Mouse (Mus musculus) CD4-positive, CD25-positive, alpha-beta regulatory T cell, adult 2 months (primary cell): ENCODE results near the gene Tecpr2.

Source experiments
- DNase-seq: peaks from one replicate; pipeline ENCODE4 v3.0.0-alpha.2; 2012; ENCODE audit warnings: low read depth, low spot score

Tecpr2 gene

DNA sequence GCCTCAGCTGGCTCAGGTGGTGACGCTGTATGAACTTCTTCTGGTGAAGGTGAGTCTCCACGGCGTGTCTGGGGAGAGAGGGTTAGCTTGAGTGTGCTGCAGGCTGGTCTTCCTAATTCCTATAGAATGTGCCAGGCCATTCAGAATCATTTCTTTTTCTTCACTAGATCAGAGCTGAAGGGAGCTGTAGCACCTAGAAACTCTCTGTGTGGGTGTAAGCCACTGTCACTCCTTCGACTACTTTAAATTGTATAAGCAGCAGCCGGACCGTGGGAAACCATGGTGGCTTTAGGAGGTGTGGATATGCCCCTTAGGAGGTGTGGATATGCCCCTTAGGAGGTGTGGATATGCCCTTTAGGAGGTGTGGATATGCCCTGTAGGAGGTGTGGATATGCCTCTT, 25.1 kb upstream of the Tecpr2 start:
- no peak for DNase-seq

DNA sequence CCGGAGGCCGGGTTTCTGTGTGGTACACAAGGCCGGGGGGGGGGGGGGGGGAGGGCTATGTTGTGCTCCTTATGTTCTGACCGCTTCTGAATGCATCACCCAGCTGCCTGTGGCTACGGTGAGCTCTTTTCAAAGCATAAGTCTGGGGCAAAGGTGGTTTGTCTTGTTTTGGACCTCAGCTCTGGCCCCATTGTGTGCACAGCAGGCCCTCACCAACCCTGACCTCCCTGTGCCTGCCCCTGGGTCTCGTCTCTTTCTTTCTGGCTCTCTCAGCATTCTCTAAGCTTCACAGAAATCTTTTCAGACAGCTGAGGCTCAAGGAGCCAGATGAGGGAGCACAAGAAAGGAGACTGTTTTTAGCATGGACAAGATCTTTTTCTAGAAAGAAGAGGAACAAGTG, 23.5 kb upstream of the Tecpr2 start:
- no peak for DNase-seq

DNA sequence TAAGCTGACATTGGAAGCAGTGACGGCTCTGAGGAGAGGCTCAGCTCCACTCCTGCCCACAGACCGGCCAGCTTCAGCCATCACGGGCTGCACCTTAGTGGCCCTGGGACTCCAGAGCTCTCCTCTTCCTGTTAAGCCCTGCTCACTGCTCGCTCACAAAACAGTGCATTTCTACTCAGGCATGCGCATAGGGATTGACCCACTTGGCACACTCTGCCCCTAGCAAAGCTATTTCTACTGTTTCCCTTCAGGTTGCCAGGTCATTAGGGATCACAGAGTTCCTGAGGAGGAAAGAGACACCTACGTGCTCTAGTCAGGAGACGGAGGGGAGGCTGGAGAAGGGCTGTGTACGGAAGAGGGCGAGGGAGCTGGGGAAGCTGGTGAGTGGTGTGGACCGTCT, 23.1 kb upstream of the Tecpr2 start:
- no peak for DNase-seq

DNA sequence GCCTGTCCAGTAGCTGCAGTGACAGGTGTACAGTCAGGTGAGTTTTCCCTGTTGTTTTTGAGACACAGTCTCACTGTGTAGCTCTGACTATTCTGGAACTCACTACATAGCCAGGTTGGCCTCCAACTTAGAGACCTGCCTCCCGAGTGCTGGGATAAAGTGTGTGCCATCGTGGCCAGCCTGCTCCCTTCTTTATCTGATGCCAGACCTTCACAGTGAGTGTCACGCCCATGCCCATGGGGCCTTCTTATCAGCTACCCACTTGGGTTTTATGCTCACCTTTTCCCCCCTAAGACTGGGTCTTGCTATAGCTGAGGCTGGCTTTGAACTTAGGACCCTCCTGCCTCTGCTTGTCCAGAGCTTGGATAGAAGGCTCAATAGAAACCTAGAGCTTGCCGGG, 19.0 kb upstream of the Tecpr2 start:
- no peak for DNase-seq

DNA sequence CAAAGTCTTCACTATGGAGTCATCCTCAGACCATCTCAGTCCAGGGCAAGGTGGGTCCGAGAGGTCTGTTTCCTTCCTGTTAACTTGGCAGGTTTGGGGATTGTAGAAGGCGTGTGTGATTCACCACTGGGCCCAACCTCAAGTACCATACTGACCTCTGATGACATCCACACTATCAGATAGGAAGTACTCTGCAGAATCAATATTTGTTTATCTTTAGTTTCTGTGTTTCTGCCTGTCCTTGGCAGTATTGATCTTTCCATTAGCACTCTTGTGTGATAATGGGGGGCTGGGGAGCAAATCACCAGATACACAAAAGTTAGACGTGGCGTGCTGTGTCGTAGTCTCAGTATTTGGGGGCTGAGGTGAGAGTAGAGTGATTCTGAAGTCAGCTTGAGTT, 17.8 kb upstream of the Tecpr2 start:
- no peak for DNase-seq

DNA sequence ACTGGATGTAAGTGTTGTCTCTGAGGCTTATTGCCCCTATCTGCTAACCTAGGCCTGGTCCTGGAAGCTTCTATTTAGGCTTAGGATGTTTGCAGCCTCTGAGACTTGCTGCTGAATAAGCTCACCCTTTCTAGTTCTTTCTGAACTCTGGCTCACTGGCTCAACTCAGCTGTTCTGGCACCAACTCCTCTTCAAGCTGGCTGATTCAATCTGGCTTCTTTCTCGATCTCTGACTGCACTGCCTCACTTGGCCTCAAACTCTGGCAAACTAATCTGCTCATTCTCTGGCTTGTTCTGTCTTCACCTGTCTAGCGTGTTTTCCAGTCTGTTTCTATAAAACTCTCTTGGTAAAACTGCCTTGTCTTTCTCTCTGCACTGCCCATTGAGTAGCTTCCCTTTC, 13.7 kb upstream of the Tecpr2 start:
- no peak for DNase-seq

DNA sequence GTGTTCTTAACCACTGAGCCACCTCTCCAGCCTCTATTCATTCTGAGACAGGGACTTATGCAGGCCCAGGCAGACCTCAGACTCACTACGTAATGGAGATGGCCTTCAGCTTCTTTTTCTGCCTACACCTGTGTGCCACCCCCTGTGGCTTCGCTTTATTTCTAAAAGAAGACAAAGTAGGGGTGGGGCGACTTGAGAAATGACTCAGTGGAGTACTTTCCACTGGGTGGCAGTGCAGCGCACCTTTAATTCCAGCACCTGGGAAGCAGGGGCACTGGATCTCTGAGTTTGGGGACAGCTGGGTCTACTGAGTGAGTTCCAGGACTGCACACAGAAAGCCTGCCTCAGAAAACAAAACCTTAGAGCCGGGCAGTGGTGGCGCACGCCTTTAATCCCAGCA, 6.8 kb upstream of the Tecpr2 start:
- peak; percentile 9 for DNase-seq

DNA sequence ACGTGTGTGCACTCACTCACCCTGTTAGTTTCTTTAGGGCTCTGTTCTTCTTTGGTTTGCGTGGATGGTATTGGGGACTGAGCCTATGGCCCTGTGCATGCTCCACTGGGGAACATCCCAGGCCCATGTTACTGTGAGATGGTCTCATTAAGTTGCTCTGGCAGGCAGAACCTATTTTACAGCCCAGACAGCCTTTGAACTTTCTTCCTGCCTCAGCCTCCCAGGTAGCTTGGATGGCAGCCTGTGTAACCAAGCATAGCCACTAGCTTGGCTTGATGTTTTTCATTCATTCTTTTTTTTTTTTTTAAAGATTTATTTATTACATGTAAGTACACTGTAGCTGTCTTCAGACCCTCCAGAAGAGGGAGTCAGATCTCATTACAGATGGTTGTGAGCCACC, 3.8 kb upstream of the Tecpr2 start:
- DNase-seq: no peak

DNA sequence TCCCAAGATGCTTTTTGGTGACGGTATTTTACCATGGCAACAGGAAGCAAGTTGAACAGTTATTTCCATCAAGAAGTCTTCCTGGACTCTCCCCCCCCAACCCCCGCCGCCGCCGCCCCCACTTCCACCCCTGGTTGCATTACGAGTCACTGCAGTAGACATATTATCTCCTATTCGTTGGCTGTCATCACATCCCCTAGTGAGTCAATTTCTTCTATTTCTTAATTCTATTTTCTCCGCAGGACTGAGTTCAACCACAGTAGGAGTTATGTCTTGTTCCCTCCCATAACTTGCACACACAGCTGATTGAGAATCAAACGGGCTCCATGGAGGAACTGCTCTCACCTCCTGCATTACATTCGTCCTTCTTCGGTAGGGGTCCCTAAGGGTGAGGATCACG, 958 bp upstream of the Tecpr2 start:
- peak; percentile 26 for DNase-seq

DNA sequence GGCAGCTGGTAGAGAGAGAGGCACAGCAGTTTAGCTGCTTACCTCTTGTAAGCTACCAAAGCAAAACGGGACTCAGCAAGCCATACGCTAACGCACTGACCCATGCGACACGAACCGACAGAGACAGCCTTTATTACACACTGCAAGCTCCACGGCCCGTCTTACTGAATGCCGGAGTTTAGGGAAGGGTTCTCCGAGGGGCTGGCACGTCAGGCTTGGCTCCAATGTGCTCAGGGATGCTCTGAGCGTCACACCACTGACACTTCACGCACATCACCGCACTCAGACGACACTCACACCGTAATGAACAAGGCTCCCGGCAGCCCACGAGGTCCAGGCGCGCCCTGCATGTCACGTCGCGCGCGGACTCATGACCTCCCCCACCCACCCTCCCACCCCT, 458 bp upstream of the Tecpr2 start:
- no peak for DNase-seq

DNA sequence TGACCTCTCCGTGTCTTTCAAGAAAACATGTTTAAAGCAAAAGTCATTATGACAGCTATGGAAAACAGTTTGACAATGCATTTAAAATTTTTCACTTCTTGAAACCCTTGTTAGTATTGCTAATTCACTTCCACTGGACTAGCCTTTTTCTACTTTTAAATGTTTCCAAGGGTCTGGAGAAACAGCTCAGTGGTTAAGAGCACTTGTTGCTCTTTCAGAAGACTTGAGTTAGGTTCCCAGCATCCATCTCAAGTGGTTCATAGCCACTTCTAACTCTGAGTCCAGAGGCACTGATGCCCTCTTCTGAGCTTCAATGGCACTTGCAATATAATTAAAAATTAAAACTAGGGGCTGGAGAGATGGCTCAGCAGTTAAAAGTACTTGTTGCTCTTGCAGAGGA, 2.8 kb downstream of the Tecpr2 start:
- no peak for DNase-seq

DNA sequence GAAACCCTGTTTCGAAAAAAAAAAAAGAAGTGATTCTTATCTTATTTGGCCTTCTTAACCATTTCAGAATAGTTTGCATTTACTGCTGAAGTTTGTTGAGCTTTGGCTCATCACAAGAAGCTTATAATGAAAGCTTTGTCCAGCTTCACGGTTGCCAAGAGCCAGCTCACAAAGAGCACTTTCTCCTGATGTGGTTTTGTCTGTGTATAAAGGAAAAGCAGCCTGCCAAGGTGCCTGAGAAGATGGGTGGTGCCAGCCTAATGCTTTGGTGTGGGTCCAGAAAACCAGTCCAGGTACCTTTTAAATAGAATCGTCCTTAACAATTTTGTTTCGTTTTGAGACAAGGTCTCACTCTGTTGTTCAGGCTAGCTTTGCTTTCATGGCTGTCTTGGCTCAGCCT, 13.0 kb downstream of the Tecpr2 start:
- DNase-seq: no peak

DNA sequence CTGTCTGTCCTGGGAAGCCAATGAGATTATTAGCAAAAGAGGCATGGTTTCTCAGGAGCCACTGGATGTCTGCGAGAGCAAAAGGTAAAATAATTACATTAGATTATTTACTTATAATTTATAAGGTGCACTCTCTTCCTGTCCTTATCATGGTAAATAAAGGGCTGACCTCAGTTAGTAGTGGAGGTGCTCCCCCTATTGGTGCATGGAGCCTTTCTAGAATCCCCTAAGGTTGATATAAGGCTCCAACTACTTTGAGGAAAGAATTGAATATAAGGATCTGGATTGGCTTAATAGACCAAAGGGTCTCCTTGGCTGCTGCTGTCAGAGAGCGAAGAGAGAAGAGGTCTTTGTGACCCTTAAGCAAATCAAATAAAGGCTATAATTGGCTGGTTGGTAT, 14.5 kb downstream of the Tecpr2 start:
- DNase-seq: peak; percentile 49

DNA sequence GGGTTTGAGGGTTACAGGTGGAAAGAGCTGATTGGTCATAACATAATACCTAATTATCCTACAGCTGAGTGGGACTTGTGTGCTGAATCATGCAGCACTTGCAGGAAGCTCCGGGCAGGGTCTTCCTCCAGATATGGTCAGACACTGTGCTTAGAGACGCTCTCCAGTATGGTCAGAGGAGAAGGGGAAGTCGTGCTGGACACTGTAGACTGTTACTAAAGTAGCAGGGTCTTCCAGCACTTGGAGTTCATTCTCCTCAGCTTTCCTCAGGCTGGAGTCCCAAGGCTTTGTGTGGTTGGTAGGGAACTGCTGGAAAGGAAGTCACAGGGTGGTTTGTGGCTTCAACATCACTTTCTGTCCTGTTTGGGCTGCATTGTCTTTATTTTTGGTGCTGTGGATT, 18.8 kb downstream of the Tecpr2 start:
- no peak for DNase-seq

DNA sequence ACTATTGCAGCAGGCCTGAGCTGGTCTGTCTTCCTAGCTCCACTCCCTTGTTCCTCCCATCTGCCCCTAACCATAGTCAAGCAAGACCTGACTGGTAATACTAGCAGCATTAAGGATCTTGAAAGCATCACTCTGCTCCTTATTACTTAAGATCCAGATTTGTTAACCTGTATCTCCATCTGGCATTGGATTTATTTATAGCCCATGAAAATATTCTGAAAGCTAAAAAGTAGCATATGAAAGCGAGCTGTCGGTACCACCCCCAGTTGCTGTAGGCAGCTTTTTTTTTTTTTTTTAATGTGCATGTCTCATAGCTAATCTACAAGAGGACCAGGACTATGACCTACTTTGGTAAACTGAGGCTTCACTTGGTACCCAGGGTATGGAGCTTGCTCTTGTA, 20.9 kb downstream of the Tecpr2 start:
- no peak for DNase-seq

DNA sequence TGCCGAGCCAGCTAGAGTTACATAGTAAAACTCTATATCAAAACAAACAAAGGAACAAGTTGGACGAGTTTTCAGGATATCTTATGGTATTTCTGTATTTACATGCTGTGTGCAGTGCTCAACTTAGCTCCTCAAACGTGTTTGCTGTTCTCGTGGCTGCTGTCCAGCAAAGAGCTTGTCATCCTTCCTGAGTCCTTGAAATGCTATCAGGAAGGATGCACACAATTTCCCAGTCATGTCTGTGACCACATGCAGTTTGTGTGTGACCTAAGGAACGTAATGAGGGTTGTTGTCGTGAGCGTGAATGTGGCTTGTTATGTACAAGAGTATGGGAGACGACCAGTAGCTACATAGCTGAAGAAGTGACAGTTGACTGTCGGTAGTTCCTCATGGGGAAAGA, 26.7 kb downstream of the Tecpr2 start:
- DNase-seq: no peak

DNA sequence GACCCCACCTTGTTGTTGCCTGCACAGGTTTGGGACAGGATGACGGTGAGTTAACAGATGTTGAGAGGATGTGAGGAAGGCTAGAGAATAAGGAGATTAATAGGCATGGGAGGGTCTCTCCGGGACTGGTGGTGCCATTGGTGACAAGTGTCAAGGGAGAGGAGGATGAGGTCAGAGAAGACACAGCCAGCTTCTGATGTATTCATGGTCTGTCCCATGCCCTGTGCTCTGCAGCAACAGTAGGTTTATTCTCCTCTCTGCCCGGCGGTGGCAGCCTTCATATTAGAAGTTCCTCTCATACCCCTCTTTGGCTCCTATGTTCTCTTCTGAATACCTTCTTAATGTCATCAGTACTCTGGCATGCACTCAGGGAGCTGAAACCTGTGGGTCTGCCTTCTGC, 31.2 kb downstream of the Tecpr2 start:
- DNase-seq: no peak

DNA sequence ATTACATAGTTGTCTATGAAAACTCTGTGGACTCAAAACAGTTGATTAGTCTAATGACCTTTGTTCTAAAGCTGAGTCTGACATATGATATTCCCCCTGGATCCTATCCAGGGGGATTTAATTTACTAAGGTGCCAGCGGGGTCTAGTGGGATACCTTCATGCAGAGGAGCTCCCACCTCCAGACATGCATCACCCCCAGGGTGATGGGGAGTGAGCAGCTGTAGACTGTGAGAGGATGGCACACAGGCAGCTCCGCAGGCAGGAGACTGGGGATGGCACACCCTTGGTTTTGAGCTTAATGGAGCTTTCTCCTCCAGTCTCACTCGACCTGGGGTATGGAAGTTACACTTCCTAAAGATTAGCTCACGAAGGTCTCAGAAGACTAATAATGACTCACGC, 32.5 kb downstream of the Tecpr2 start:
- DNase-seq: no peak

DNA sequence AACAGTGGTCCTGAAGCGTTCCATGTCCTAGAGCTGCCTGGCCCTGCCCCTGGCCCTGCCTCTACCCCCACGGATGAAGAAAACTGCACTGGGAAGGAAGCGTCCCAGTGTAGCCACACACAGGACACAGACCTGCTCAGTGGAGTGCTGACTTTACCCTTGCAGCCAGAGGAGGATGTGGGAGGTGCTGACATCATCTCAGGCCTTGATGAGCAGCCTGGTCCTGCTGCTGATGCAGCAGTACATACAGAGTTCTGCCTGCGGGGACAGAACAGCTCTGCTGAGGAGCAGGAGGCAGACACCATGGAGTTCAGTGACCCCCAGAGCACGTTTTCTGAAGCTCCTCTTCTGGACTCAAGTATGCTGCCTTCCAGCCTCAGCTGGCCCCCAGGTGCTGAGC, 43.8 kb downstream of the Tecpr2 start:
- peak; percentile 23 for DNase-seq

DNA sequence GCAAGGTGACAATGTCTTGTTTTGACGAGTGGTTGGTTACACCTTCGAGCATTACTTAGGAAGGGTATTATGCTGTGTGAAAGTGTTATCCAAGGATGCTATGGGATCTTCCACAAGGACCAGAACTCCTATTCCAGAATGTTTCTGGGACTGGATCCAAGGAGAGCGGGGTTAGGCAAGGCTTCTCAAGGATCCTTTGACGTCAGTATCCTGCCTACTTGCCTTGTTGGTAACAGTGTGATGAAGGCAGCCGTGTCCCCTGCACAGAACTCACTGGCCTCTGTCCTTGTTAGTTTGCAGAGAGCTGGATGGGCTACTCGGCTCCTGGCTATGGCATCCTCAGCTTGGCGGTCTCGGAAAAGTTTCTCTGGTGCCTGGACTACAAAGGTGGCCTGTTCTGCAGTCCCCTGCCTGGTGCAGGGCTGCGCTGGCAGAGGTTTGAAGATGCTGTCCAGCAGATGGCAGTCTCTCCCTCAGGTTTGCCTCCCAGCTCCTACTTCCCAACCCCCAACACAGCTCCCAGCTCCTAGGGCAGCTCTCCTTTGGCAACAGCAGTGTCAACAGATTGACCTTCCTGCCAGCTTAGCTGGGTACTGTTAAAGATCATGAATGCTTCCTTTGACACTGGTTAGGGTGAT, 47.0 kb downstream of the Tecpr2 start:
- peak; percentile 79 for DNase-seq

DNA sequence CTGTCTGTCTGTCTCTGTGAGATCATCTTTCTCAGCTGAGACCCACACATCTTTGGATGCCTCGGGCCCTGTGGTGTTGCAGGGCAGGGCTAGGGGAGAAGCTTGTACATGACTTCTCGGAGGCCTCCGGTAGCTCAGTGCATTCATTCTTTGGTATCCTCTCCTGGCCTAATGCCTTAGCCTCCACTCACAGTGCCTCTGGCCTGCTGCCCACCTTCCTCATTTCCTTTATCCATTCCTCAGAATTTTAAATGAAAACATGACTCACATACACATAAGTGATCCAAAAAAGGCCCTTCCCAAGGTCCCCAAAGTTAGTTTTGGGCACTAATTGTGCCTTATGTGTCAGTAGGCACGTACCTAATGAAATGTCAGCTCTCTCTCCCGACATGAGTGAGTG, 48.4 kb downstream of the Tecpr2 start:
- DNase-seq: no peak

DNA sequence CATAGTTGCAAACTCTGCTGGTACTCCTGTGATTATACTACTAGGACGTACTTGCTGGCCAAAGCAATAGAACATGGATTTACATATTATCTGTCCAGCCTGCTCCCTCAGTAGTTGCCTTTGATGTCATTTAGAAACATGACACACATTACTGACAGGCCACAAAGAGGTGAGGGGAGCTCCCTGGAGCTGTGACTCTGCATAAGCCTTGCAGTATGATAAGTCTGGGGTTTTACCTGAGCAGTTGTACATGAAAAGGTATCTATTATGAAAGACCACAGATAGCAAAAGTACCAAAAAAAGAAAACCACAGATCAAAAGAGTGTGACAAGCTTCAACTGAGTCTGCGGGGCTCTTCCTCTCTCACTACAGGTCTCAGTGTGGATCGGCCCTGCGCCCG, 50.3 kb downstream of the Tecpr2 start:
- DNase-seq: peak; percentile 50

DNA sequence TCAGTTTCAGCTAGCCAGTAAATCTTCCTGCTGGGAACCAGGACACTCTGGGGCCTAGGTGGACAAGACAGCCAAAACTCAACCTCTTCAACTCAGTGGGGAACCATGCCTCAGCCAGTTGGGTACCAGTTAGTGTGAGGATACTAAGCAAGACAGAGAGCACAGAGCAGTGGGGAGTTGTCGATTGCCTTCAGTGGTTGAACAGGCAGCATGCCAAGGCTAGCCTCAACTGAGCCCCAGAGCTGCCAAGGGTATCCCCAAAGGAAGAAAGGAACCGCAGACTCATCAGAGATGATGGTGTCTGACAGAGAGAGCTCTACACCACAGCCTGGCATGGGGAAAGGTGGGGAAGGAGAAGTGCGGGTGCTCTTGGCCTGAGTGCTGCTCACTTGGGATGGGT, 51.8 kb downstream of the Tecpr2 start:
- no peak for DNase-seq

DNA sequence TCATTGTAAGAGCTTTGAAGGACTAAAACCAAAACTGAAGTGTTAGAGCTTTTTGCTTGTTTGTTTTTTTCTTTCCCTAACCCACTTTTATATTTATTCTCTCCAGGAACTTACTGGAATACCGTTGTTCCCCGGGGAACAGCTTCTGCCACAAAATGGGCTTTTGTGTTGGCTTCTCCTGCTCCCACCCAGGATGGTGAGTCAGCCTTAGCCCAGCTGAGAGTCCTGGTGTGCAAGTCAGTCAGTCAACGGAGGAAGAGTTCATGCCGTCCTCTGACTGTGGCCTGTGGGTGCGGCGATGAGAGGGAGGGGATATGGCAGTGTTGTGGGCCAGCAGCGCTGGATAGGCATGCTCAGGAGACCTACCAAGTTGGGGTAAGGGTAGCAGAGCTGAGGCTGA, 57.2 kb downstream of the Tecpr2 start:
- DNase-seq: no peak
